Mouse (Mus musculus): ENCODE measurements around the gene Tuba1c.

- TF ChIP-seq CTCF (IDR thresholded peaks at IDR 0.05; ENCODE audit: extremely low read depth, insufficient read depth, low read length) (no peak), POLR2A (IDR thresholded peaks at IDR 0.05; ENCODE audit: extremely low read depth, insufficient read depth, low read length) (no peak)
Observed at GRCm38 (mm10) chr15:99018630-99019029, 11.1 kb upstream of the Tuba1c start.

Measured in cortical plate, adult 2 months (tissue).